8 mouse cellular contexts compared by ENCODE assay signal in the genomic region with DNA sequence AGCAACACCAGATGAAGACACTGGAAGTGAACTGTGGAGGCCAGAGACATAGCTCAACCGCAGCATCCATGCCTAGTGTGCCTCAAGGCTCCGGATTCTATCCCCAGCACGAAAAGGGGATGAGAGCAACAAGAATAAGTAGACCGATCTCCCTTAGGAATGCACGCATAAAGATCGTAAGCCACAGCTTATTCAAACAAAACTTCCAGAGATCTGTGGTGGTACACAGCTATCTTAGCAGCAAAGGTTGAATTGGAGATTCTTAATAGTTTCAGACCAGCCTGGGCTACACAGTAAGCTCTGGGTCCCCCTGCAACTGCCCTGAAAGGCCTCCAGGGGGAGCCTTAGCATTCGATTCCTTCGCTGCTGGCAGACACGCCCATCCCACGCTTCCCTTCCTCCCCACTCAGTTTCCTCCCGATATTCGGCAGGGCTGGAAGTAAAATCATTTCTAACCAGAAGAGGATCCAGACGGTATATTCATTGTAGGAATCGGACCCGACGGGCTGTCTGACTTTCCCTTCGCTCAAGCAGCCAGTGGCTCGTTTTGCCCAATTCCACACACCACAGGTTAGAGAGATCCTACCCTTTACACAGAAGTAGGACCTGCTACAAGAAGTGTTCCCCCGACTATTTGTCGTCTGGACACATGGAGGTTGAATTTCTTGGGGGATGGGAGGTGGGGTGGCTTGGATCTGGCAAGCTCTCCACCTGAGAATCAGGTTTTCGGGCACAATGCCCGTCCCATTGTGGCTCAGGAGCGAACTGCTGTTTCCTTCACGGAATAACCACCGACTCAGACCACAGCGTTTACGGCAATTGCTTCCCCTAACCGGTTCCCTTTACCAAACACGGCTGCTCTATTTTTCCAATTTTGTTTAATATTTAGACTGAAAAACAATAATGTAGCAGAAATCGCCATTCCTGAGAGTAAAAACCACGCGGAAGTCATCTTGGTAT. TPM values are rescaled to one million over a fixed set of nuclear protein-coding genes. Genes with fewer than 3 reads are reported as not detected.
DNase-seq lines count a peak whose midpoint lies in the region; ATAC-seq and TF ChIP-seq lines count a peak whose summit lies in the region.

No protein-coding gene starts in this region.

- H3K4me2 ChIP-seq in intestine, postnatal 0 days (replicated peaks; ENCODE audit: low read depth), result peak overlapping the region; percentile 78
- H3K4me2 ChIP-seq in midbrain, embryonic 11.5 days, result peak overlapping the region; percentile 62

- intact Hi-C loops in left cerebral cortex, postnatal 4 days (cut with DNase I), result no loop called here

- no peaks in the 10 kb centered on the region for H3K9me3 ChIP-seq in intestine, postnatal 0 days (ENCODE audit: control insufficient read depth)
- no peaks in the 10 kb centered on the region for H3K9me3 ChIP-seq in midbrain, embryonic 11.5 days (ENCODE audit: control insufficient read depth, low read length)

- H3K9ac ChIP-seq in intestine, postnatal 0 days (ENCODE audit: low read depth, low read length), result 0 out of 2 replicates have a peak overlapping the region, but pooled peaks have one; percentile 26
- peak overlapping the region; percentile 36; the same call in 1 of the 2 replicates for H3K9ac ChIP-seq in midbrain, embryonic 11.5 days (ENCODE audit: low read length)

- peak; percentile 96 for ATAC-seq in granulocyte monocyte progenitor cell, adult 5-6 weeks (replicated peaks; ENCODE audit: poor library complexity, severe bottlenecking)
- peak; percentile 54; the same call in 1 of the 2 replicates for ATAC-seq in intestine, postnatal 0 days
- ATAC-seq in midbrain, embryonic 11.5 days (ENCODE audit: low FRiP score), result peak; percentile 70

- WGBS in intestine, postnatal 0 days, result 12% methylated on average over 32 of the region's 32 CpGs
- 14% methylated on average over 32 of the region's 32 CpGs for WGBS in midbrain, embryonic 11.5 days

- H3K4me1 ChIP-seq in intestine, postnatal 0 days (replicated peaks; ENCODE audit: control insufficient read depth, insufficient read depth, low read length), result no peaks in the 10 kb centered on the region
- H3K4me1 ChIP-seq in midbrain, embryonic 11.5 days (ENCODE audit: control insufficient read depth, insufficient read depth, low read length), result no peaks in the 10 kb centered on the region

- H3K27me3 ChIP-seq in intestine, postnatal 0 days (replicated peaks; ENCODE audit: control insufficient read depth, insufficient read depth, low read length), result peaks cover 41% of the 10 kb centered on the region
- peaks cover 31% of the 10 kb centered on the region for H3K27me3 ChIP-seq in midbrain, embryonic 11.5 days (ENCODE audit: control insufficient read depth, insufficient read depth, low read length)

- TF ChIP-seq CTCF in intestine, postnatal 0 days (IDR thresholded peaks at IDR 0.05; ENCODE audit: low read depth), result peak; percentile 92

- H3K4me3 ChIP-seq in intestine, postnatal 0 days (ENCODE audit: low read depth, low read length), result peak overlapping the region; percentile 45
- H3K4me3 ChIP-seq in midbrain, embryonic 11.5 days (ENCODE audit: low read depth, low read length), result peak overlapping the region; percentile 36

- DNase-seq in urinary bladder, adult 18-20 months (ENCODE audit: low spot score in 2 of 2), result peak; percentile 50 to 60
- DNase-seq in urinary bladder, postnatal 10 days (ENCODE audit: low spot score), result no peak
- peak; percentile 76 for DNase-seq in embryo, embryonic 9.5 days (ENCODE audit: extremely low spot score)
- DNase-seq in left cerebral cortex, postnatal 4 days, result peak; percentile 73
- DNase-seq in midbrain, embryonic 11.5 days (ENCODE audit: low spot score, missing footprints), result peak; percentile 94
- DNase-seq in right cerebral cortex, postnatal 4 days, result peak; percentile 75

- H3K27ac ChIP-seq in intestine, postnatal 0 days (ENCODE audit: low read depth, low read length), result no peak overlapping the region
- no peak overlapping the region for H3K27ac ChIP-seq in midbrain, embryonic 11.5 days (ENCODE audit: low read depth, low read length)

- H3K36me3 ChIP-seq in intestine, postnatal 0 days (ENCODE audit: control insufficient read depth, insufficient read depth), result no peaks in the 10 kb centered on the region
- no peaks in the 10 kb centered on the region for H3K36me3 ChIP-seq in midbrain, embryonic 11.5 days (ENCODE audit: control insufficient read depth, insufficient read depth, low read length)

RNA-seq across cellular contexts. Expression of a gene that starts 41.0 kb away (rescaled TPM):
- not detected in 2 replicates for total RNA-seq in granulocyte monocyte progenitor cell, adult 5-6 weeks (2014; fragmentation: Nextera tagmentation)
- total RNA-seq in granulocyte monocyte progenitor cell, adult 5-6 weeks (2017), result not detected in 2 replicates
- polyA plus RNA-seq in intestine, postnatal 0 days (2015; fragmentation: Nextera tagmentation; extraction: Ambion mirVana), result 54.3 and 56.9 TPM in 2 replicates
- not detected for total RNA-seq in left cerebral cortex, postnatal 4 days (2021)
- 0.60 and 0.77 TPM in 2 replicates for polyA plus RNA-seq in midbrain, embryonic 11.5 days (2014; fragmentation: Nextera tagmentation; extraction: Ambion mirVana)

RNA-seq across cellular contexts. Expression of a gene that starts 46.7 kb away (rescaled TPM):
- 22.6 and 36.8 TPM in 2 replicates for total RNA-seq in granulocyte monocyte progenitor cell, adult 5-6 weeks (2014; fragmentation: Nextera tagmentation)
- total RNA-seq in granulocyte monocyte progenitor cell, adult 5-6 weeks (2017), result 17.3 and 21.5 TPM in 2 replicates
- polyA plus RNA-seq in intestine, postnatal 0 days (2015; fragmentation: Nextera tagmentation; extraction: Ambion mirVana), result 82.3 and 85.0 TPM in 2 replicates
- 10 to 100 TPM; 75.4 to 89.8 TPM for total RNA-seq in left cerebral cortex, postnatal 4 days (2021)
- 46.6 and 47.0 TPM in 2 replicates for polyA plus RNA-seq in midbrain, embryonic 11.5 days (2014; fragmentation: Nextera tagmentation; extraction: Ambion mirVana)
